8 mouse cellular contexts compared by ENCODE assay signal in the genomic region with DNA sequence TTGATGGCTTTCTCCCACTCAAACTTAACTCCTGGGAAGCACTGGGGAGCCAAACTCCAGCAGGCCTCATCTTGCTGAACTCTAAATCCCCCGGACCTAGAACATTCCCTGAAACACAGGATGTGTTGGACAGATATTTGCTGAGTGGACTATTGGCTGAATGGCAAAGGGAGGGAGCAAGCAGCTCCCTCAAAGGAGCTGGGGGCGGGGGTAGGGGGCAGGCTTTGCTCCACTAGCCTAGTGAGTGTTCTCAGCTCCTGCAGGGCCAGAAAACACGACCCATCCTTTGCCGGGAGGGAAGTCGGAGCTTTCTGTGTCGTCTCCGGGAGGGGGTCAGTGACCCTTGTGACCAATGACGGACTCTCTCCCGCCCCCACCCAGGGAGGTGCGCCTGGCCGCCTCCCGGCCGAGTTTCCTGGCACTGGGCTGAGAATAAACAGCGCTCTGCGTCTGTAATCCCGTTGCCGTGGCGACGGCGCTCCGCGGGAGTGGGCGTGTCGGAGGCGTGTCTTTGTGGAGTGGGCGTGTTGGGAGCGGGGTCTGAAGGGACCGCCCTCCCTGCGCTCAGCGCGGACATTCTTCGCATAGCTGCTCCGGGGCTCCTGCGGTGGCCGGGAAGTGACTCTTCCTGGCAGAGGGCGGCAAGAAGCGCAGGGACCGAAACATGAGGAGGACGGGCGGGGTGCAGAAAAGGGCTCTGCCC. TPM values are rescaled to one million over a fixed set of nuclear protein-coding genes. Genes with fewer than 3 reads are reported as not detected.
DNase-seq lines count a peak whose midpoint lies in the region; ATAC-seq lines count a peak whose summit lies in the region.

No protein-coding gene starts in this region.

- H3K27ac ChIP-seq in hindbrain, embryonic 14.5 days, result peak overlapping the region; percentile 72

- ATAC-seq in hindbrain, embryonic 14.5 days (ENCODE audit: low FRiP score), result peak; percentile 90

- WGBS in hindbrain, embryonic 14.5 days, result under 1% methylated on average over 39 of the region's 40 CpGs

- no peaks in the 10 kb centered on the region for H3K9me3 ChIP-seq in hindbrain, embryonic 14.5 days (ENCODE audit: control insufficient read depth, low read length)

- H3K27me3 ChIP-seq in hindbrain, embryonic 14.5 days (ENCODE audit: control insufficient read depth, insufficient read depth, low read length), result peaks cover 28% of the 10 kb centered on the region

- peak; percentile 99 for DNase-seq in NIH3T3 (ENCODE audit: low read depth)
- peak; percentile 97 to 98 for DNase-seq in cerebellum, postnatal 10 days
- DNase-seq in frontal cortex, postnatal 14 days (ENCODE audit: low spot score in 2 of 2), result peak; percentile 92 to 95
- peak; percentile 94 for DNase-seq in hindbrain, embryonic 14.5 days (ENCODE audit: low spot score)
- peak; percentile 97 for DNase-seq in layer of hippocampus, postnatal 36 days
- DNase-seq in lung, postnatal 36 days, result peak; percentile 99
- DNase-seq in retina, postnatal 1 day, result peak; percentile 98
- peak; percentile 99 for DNase-seq in urinary bladder, adult 18-20 months (ENCODE audit: low spot score in 2 of 2)

- H3K4me3 ChIP-seq in hindbrain, embryonic 14.5 days (replicated peaks; ENCODE audit: low read length), result peak overlapping the region; percentile 31

- peaks cover 47% of the 10 kb centered on the region for H3K4me1 ChIP-seq in hindbrain, embryonic 14.5 days (replicated peaks; ENCODE audit: control insufficient read depth, insufficient read depth, low read length)

- H3K9ac ChIP-seq in hindbrain, embryonic 14.5 days, result peak overlapping the region; percentile 45; the same call in 1 of the 2 replicates

- peak overlapping the region; percentile 82 for H3K4me2 ChIP-seq in hindbrain, embryonic 14.5 days (replicated peaks)

- H3K36me3 ChIP-seq in hindbrain, embryonic 14.5 days (replicated peaks; ENCODE audit: control insufficient read depth, insufficient read depth), result no peaks in the 10 kb centered on the region

RNA-seq across cellular contexts. Expression of a gene that starts 6.6 kb away (rescaled TPM):
- 2.9 and 3.0 TPM in 2 replicates for polyA plus RNA-seq in hindbrain, embryonic 14.5 days (2014; fragmentation: Nextera tagmentation; extraction: Ambion mirVana)
- total RNA-seq in layer of hippocampus, postnatal 36 days (2021), result 1 to 10 TPM; 1.3 to 1.4 TPM

RNA-seq across cellular contexts. Expression of a gene that starts 22.9 kb away (rescaled TPM):
- 48.1 and 56.4 TPM in 2 replicates for polyA plus RNA-seq in hindbrain, embryonic 14.5 days (2014; fragmentation: Nextera tagmentation; extraction: Ambion mirVana)
- 10 to 100 TPM; 75.1 to 79.4 TPM for total RNA-seq in layer of hippocampus, postnatal 36 days (2021)

Comparison
In these comparisons a context has a peak if more than half of its experiments do, and no peak if none do; other contexts are left out.
1. Peak in every context shown above with its lines: DNase-seq, ATAC-seq, H3K4me3 ChIP-seq and H3K27ac ChIP-seq.